Mouse (Mus musculus): ENCODE data around the gene Plcg2.

GRCm38 (mm10) chr8:117672558-117672957 lies 174.5 kb downstream of the Plcg2 start:
- TF ChIP-seq CTCF (IDR thresholded peaks at IDR 0.05) (no peak), EP300 (IDR thresholded peaks at IDR 0.05) (no peak)

Measured in lung, postnatal 0 days (tissue).